Mouse (Mus musculus) brain, embryonic 14.5 days (tissue): ENCODE results near the gene Hdac8. TPM values are rescaled to one million over a fixed set of nuclear protein-coding genes. Genes with fewer than 3 reads are reported as not detected.

Experiments
- DNase-seq: peaks from one replicate; pipeline ENCODE4 v3.0.0-alpha.2; 2011; ENCODE audit warnings: low read depth
- CTCF ChIP-seq: fragments of 200-500 bp; IDR thresholded peaks from 2 replicates; pipeline ENCODE4 v1.5.1; 2012; ENCODE audit warnings: inconsistent platforms, mild to moderate bottlenecking, moderate library complexity, borderline replicate concordance; ENCODE audit not compliant: insufficient read depth, insufficient read length; ENCODE audit errors: extremely low read depth
- POLR2A ChIP-seq: fragments of 200-500 bp; IDR thresholded peaks from 2 replicates; pipeline ENCODE4 v1.6.1; 2012; ENCODE audit warnings: mild to moderate bottlenecking, inconsistent platforms, borderline replicate concordance; ENCODE audit not compliant: poor library complexity, insufficient read depth, insufficient read length, severe bottlenecking; ENCODE audit errors: extremely low read depth
- polyA plus RNA-seq: library from polyadenylated mRNA; depleted of rRNA; stranded (reverse); fragments of >200 nt; gene quantifications from 2 replicates; pipeline ENCODE4 v1.2.3, GENCODE M21; 2012; rRNA removed

Hdac8 gene
- polyA plus RNA-seq, 1 experiment: 11.6 TPM

DNA sequence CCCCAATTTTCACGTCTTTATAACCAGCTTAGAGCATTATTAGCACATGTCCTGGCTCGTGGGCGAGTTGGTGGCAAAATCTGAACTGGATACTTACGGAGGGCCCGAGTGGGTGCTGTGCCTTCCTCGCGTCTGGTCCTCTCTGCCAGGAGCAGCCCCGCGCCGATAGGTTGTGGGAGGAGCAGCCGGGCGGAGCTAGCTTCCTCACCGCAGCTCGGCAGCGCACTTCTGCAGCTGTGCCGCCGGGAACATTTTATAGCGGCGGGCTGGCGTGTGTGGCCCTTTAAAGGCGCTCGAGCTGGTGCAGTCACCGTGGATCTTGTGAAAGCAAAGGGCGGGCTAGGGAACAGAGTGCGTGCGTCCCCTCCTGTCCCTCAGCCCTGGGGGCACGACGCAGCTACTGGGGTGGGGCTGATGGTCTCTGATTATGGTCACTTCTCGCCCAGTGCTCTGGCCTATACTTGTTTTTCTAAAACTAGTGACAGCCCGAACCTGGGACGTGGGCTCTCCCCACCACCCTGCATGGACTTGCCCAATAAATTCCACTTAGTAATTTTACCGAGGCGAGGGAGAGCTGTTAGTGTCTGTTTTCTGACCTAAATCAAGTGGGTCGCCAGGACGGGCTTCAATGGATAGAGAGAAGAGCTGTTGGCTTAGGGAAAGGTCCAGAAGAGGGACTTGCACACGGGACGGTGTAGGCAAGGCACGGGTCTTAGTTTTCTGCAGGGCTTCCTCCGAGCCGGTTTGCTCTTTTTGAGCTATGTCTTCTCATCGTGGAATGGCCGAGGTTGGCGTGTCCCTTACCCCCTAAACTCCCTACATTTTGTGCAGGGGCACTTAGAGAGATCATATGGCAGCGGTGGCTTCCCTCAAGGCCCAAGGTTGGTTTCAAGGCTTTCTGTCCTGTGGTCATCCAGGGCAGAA lies 253.0 kb downstream of the Hdac8 start, which contains the start of gene Cited1:
Gene Cited1, minus strand, starts transcription at position 245 of the 924 bp plus-strand sequence.
- TF ChIP-seq CTCF: no peak
- no peak for TF ChIP-seq POLR2A
- DNase-seq: peak; percentile 96

DNA sequence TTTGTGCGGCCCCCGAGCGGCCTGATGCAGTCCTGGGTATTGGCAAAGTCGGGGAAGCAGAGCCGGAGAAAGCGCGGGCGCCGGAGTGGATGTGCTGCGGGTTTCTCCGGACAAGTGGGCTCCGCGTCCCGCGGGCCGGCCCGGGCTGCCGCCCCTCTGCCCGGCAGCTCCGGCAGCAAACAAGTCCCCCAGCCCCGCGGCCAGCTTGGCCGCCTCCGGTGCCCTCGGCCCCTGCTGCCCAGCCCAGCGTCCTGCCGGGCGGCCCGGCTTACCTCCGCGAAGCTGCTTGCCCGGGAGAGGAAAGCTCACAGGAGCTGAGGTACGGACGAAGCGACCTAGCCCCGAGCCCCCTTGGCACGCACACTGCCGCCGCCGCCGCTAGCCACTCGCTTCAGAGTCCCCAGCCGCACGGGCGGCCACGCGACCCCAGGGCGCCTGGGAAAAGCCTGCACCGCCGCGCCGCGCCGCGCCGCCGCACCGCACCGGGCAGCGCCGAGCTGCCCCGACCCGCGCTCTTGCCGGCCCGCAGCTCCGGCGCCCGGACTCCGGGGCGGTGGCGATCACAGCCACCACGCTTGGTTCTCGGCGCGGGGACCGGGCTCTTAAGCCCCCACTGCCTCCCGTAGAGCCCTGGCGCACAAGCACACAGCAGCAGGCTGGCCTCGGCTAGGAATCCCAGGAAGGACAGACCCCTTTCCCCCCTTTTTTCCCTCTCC lies 253.8 kb downstream of the Hdac8 start:
- peak; percentile 25 for DNase-seq

GRCm38 (mm10) chrX:102250891-102251170 lies 254.3 kb downstream of the Hdac8 start:
- DNase-seq: no peak
- TF ChIP-seq POLR2A (no peak), CTCF (no peak)

More for the DNA sequence above, 253.8 kb downstream of the Hdac8 start:
- TF ChIP-seq POLR2A (no peak), CTCF (no peak)

GRCm38 (mm10) chrX:102250150-102250890 lies 254.8 kb downstream of the Hdac8 start:
- TF ChIP-seq POLR2A (no peak), CTCF (no peak)
- DNase-seq: peak; percentile 26

DNA sequence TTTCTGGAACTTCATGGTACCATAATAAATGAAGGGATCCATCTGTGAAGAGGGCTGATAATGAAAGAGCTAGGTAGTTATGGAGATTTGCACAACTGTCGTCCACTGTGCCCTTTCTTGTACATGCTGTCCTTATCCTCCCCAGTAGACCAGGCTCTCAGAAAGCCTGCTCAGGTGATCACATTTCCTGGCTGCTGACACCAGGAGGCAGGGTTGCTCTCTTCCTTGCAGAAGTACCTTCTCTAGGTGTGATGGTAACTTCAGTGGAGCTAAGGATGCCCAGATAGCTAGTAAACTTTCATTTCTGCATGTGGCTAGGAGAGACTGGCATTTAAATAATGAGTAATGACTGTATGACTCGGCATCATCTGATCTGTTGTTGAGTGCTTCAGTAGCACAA lies 260.8 kb downstream of the Hdac8 start:
- DNase-seq: no peak
- TF ChIP-seq POLR2A (no peak), CTCF (no peak)

Other genes starting within 250 kb of the Hdac8 start
- gene Phka1, start 138.9 kb upstream of the Hdac8 start, polyA plus RNA-seq: 7.4 and 7.9 TPM in 2 replicates
- not detected in 2 replicates for gene Gm3880, start 181.6 kb upstream of the Hdac8 start, polyA plus RNA-seq
- not detected in 2 replicates for gene Gm9112, start 202.3 kb upstream of the Hdac8 start, polyA plus RNA-seq
- gene Dmrtc1b, start 202.5 kb upstream of the Hdac8 start, polyA plus RNA-seq: not detected in 2 replicates